Mouse (Mus musculus): ENCODE data around the gene Serpine3.
"Not testable (repeated sequence)": the region's sequence is repeated elsewhere in the genome, so short reads cannot be mapped to it uniquely, and the experiment has no call there.

The Serpine3 gene

GRCm38 (mm10) chr14:62663367-62663766 lies at the start of gene Serpine3:
Gene Serpine3 (plus strand): TSS chr14:62663667.
- no peak for DNase-seq (ENCODE audit: low spot score in 2 of 2)

- peak in 1 of 2 experiments; percentile 36 for DNase-seq (ENCODE audit: low spot score in 2 of 2)
These were observed 41.1 kb upstream of the Serpine3 start for GRCm38 (mm10) chr14:62622393-62622792.

- no peak for DNase-seq (ENCODE audit: low spot score in 2 of 2)
These were observed 35.5 kb upstream of the Serpine3 start for GRCm38 (mm10) chr14:62627951-62628350.

- DNase-seq (ENCODE audit: low spot score in 2 of 2): peak; percentile 32 to 40
These were observed 25.8 kb upstream of the Serpine3 start for GRCm38 (mm10) chr14:62637436-62638344.

- no peak for DNase-seq (ENCODE audit: low spot score in 2 of 2)
These were observed 25.1 kb upstream of the Serpine3 start for GRCm38 (mm10) chr14:62638345-62638702.

GRCm38 (mm10) chr14:62639111-62639510 lies 24.4 kb upstream of the Serpine3 start:
- DNase-seq (ENCODE audit: low spot score in 2 of 2): no peak

- no peak for DNase-seq (ENCODE audit: low spot score in 2 of 2)
These were observed 23.9 kb upstream of the Serpine3 start for GRCm38 (mm10) chr14:62639551-62639950.

GRCm38 (mm10) chr14:62640396-62640795 lies 23.1 kb upstream of the Serpine3 start:
- DNase-seq (ENCODE audit: low spot score in 2 of 2): no peak

- not testable (repeated sequence) for DNase-seq (ENCODE audit: low spot score in 2 of 2)
These were observed 21.1 kb upstream of the Serpine3 start for GRCm38 (mm10) chr14:62642368-62642767.

GRCm38 (mm10) chr14:62648405-62648804 lies 15.1 kb upstream of the Serpine3 start:
- no peak for DNase-seq (ENCODE audit: low spot score in 2 of 2)

- DNase-seq (ENCODE audit: low spot score in 2 of 2): no peak
These were observed 13.1 kb upstream of the Serpine3 start for GRCm38 (mm10) chr14:62650376-62650775.

- no peak for DNase-seq (ENCODE audit: low spot score in 2 of 2)
These were observed 11.7 kb upstream of the Serpine3 start for GRCm38 (mm10) chr14:62651771-62652170.

- no peak for DNase-seq (ENCODE audit: low spot score in 2 of 2)
These were observed 7.5 kb upstream of the Serpine3 start for GRCm38 (mm10) chr14:62655996-62656395.

GRCm38 (mm10) chr14:62657469-62657868 lies 6.0 kb upstream of the Serpine3 start:
- DNase-seq (ENCODE audit: low spot score in 2 of 2): no peak

- no peak for DNase-seq (ENCODE audit: low spot score in 2 of 2)
These were observed 1.1 kb upstream of the Serpine3 start for GRCm38 (mm10) chr14:62662381-62662780.

GRCm38 (mm10) chr14:62664976-62665673 lies 1.7 kb downstream of the Serpine3 start:
- no peak for DNase-seq (ENCODE audit: low spot score in 2 of 2)

- DNase-seq (ENCODE audit: low spot score in 2 of 2): no peak
These were observed 10.2 kb downstream of the Serpine3 start for GRCm38 (mm10) chr14:62673646-62674045.

- no peak for DNase-seq (ENCODE audit: low spot score in 2 of 2)
These were observed 54.7 kb downstream of the Serpine3 start for GRCm38 (mm10) chr14:62718161-62718560.

- no peak for DNase-seq (ENCODE audit: low spot score in 2 of 2)
These were observed 58.2 kb downstream of the Serpine3 start for GRCm38 (mm10) chr14:62721625-62722024.

- DNase-seq (ENCODE audit: low spot score in 2 of 2): no peak
These were observed 61.1 kb downstream of the Serpine3 start for GRCm38 (mm10) chr14:62724560-62724959.

GRCm38 (mm10) chr14:62731902-62732301 lies 68.4 kb downstream of the Serpine3 start:
- DNase-seq (ENCODE audit: low spot score in 2 of 2): no peak

- no peak for DNase-seq (ENCODE audit: low spot score in 2 of 2)
These were observed 70.2 kb downstream of the Serpine3 start for GRCm38 (mm10) chr14:62733666-62734065.

- DNase-seq (ENCODE audit: low spot score in 2 of 2): no peak
These were observed 72.2 kb downstream of the Serpine3 start for GRCm38 (mm10) chr14:62735646-62736045.
